Mouse (Mus musculus): ENCODE data around the gene Naaa. TPM values are rescaled to one million over a fixed set of nuclear protein-coding genes. Genes with fewer than 3 reads are reported as not detected.

The Naaa gene
- polyA plus RNA-seq (2012; rRNA removed): 30.2 and 53.1 TPM in 2 replicates

DNA sequence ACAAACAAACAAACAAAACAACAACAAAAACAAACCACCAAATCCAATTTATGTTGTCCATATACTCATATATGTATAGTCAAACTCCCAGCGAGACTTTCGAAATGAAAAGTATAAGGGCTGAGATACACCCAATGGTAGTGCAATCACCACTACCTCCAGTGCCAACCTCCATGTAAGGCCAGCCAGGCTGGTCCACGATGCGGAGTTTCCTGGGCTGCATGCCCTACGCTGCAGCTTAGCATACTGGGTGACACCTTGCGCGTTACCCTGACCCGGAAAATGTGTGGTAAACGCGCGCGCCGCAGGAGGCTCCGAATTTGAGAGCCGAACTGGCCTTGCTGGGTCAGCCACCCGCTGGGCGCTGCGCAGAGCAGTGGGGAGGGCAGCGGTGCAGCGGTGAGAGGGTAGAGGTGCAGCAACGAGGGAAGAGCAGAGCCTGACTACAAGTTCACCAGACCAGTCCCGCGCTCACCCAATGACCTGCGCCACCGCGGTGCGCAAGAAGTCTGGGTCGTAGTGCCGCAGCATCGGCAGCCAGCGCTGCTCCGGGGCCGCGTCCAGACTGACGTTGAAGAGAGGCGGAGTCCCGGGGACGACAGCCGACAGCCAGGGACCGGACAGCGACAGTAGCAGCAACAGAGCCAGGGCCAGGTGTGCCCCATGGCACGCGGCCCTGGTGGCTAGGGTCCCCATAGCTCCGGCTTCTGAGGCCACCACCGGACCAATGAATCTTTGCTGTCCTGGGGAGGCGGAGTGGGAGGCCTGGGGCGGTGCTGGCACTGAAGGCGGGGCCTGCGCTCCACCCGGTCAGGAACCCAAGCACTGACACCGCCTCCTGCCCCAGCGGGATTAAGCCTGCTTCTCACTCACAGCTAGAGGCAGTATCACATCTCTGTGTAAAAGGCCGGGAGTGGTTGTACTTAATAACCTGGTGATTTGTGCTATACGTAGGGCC is at the start of gene Naaa:
Naaa (minus strand) TSS at position 734 of the 958 bp plus-strand sequence.
- 1% methylated on average over 54 of the region's 54 CpGs for WGBS
- peak; percentile 61 for DNase-seq (ENCODE audit: low read depth, low spot score)

DNA sequence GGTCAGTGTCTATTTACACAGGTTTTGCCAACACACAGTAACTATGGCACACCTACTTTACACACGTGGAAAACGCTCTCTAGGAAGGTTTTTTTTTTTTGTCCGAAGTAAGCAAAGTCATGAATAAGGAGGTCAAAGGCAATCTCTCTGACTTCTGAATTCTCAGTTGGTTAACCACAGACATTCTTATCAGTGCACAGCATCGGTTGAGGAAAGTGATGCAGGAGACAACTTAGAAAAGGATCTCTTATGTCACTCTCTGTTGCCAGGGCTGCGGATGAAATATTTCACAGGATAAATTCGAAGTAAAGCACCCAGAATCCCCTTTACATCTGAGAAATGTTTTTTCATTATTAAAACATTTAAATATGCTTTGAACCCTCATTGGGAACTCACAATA is 49.4 kb upstream of the Naaa start:
- DNase-seq (ENCODE audit: low read depth, low spot score): no peak
- 31% methylated on average over 6 of the region's 6 CpGs for WGBS

- DNase-seq (ENCODE audit: low read depth, low spot score): no peak
- 63% methylated on average over 5 of the region's 5 CpGs for WGBS
These were observed 45.3 kb upstream of the Naaa start for GRCm38 (mm10) chr5:92323264-92323663.

GRCm38 (mm10) chr5:92322612-92323011 is 44.6 kb upstream of the Naaa start:
- WGBS: 66% methylated on average over 4 of the region's 4 CpGs

DNA sequence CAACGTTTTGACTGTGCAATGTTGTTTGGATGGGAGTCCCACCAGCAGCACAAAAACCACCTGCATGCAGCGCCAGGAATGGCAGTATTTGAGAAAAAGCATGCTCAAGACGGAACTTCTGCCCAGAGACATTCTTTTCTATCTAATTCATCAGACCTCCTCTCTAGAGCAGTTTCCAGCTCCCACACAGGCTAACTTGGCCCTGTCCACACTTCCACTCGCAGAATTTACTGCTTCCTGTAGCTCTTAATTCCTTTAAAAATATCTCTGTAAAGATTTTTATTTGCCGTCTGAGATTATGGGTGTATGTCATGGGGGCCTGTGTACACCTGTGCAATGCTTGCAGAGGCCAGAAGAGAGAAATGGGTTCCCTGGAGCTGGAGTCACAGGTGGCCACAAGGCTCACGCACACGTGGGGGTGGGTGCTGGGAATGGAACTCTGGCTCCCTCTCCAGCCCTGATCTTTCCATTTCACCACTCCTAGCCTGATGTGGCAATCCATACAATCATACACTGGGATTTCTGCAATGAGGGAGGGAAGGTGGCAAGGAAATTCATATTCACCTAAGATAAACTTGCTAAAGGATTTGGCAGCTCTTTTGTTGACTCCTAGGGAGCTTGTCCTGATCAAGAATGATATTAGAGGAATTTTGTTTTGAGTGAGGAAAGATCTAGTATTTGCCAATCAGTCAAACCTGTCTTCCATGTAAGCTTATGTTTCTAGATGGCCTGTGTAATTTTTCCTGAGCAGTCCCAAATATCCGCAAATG is 43.8 kb upstream of the Naaa start:
- DNase-seq (ENCODE audit: low read depth, low spot score): no peak
- WGBS: 49% methylated on average over 8 of the region's 8 CpGs

More at GRCm38 (mm10) chr5:92322612-92323011, 44.6 kb upstream of the Naaa start:
- DNase-seq (ENCODE audit: low read depth, low spot score): no peak

DNA sequence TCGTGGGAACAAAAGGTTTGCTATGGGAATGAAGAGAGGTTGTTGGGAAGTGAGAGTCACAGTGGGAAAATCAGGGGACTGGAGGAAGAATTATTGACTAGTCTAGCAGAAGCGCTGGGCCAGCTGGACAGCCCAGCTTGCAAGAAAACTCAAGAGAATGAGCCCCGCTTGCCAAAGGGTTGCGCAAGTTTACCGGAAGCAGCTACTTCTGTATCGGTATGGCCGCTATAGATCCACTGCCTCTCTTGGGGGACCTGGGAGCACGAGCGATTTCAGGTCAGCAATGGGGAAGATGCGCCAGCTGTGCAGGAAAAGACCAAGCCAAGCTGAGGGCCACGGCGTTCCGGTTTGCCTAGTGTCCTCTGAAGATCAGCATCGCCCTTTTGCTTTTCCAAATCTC is 40.6 kb upstream of the Naaa start:
- no peak for DNase-seq (ENCODE audit: low read depth, low spot score)
- 85% methylated on average over 14 of the region's 14 CpGs for WGBS

GRCm38 (mm10) chr5:92318119-92318518 is 40.1 kb upstream of the Naaa start:
- 66% methylated on average over 7 of the region's 7 CpGs for WGBS
- DNase-seq (ENCODE audit: low read depth, low spot score): no peak

GRCm38 (mm10) chr5:92313776-92314175 is 35.8 kb upstream of the Naaa start:
- no peak for DNase-seq (ENCODE audit: low read depth, low spot score)
- 35% methylated on average over 7 of the region's 7 CpGs for WGBS

DNA sequence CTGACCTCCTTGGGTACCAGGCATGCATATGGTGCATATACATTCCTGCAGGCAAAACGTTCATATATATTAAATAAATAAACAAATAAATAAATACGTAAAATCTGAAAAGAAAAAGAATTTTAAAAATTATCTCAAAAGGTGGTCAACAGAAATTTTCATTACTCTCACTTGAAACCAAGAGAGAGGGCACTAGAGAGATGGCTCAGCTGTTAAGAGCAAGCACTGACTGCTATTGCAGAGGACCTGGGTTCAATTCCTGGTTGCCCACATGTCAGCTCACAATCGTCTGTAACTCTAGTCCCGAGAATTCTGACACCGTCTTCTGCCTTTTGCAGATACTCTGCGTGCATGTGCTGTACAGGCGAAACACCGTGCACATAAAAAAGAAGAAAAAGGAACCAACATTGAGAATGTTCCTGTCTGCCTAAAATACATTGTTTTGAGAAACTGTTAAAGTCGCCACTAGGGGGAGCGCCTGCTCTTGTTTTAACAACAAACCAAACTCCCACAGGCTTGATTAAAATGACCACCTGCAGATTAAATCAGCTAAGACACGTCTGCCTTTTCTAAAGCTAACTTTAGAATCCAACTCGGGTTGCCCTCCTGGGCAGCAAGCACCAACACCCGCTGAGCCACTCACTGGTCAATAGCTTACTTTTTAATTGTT is 34.2 kb upstream of the Naaa start:
- WGBS: 12% methylated on average over 13 of the region's 13 CpGs
- DNase-seq (ENCODE audit: low read depth, low spot score): no peak

DNA sequence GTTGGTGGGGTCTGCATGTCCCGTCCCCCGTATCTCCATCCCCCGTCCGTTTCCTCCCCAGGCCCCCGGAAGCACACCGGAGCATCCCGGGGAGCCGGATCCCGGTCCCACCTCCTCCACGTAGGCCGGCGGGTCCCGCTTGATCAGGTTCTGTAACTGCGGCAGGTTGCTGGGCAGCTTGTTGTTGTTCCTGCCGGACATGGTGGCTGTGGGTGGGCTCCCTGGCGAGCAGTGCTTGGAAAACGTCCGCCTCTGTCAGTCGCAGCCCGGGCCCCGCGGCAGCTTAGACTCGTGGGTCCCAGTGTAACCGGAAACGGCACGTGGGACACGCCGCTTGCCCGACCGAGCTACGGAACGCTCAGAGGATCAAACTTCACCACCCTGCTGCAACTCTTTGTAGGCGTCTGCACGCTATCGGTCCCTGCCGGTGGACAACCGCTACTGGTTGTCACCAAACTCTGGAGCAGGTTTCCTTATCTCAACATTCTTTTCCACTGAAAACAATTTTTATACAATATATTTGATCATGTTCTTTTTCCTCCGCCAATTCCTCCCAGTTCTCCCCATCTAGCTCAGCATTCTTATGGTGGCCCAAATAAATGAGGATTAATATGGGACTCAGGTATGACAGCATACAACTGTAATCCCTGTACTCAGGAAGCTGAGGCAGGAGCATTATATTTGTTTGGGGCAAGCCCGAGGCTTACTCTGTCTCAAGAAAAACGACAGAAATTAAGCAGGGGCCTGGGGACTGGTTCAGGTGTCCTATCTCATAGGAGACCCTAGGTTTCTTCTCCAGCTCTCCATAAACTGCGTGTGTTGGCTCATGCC is 31.9 kb upstream of the Naaa start, which contains the start of gene Sdad1:
Sdad1 (minus strand) TSS at position 799 of the 831 bp plus-strand sequence.
- 3% methylated on average over 41 of the region's 41 CpGs for WGBS
- peak; percentile 87 for DNase-seq (ENCODE audit: low read depth, low spot score)

GRCm38 (mm10) chr5:92304291-92304690 is 26.3 kb upstream of the Naaa start:
- WGBS: 82% methylated on average over 3 of the region's 3 CpGs
- DNase-seq (ENCODE audit: low read depth, low spot score): no peak

- WGBS: 32% methylated on average over 13 of the region's 13 CpGs
- peak; percentile 45 for DNase-seq (ENCODE audit: low read depth, low spot score)
These were observed 24.3 kb upstream of the Naaa start for GRCm38 (mm10) chr5:92302149-92302840.

DNA sequence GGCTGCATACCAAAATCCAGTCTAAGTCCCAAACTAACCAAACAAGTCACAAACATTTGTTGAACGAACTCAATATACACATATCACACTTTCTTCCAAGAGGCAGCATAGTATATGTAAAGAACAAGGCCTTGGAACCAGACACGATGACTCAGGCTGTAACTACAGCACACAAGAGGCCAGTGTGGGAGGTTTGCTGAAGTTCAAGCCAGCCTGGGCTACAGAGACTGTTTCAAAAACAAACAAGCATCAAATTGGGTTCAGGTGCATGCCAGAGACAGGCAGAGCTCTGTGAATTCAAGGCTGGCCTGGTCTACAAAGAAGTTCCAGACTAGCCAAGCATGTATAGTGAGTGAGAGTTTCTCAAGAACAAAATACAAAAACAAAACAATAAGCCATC is 16.6 kb upstream of the Naaa start:
- 76% methylated on average over 2 of the region's 2 CpGs for WGBS
- DNase-seq (ENCODE audit: low read depth, low spot score): no peak

DNA sequence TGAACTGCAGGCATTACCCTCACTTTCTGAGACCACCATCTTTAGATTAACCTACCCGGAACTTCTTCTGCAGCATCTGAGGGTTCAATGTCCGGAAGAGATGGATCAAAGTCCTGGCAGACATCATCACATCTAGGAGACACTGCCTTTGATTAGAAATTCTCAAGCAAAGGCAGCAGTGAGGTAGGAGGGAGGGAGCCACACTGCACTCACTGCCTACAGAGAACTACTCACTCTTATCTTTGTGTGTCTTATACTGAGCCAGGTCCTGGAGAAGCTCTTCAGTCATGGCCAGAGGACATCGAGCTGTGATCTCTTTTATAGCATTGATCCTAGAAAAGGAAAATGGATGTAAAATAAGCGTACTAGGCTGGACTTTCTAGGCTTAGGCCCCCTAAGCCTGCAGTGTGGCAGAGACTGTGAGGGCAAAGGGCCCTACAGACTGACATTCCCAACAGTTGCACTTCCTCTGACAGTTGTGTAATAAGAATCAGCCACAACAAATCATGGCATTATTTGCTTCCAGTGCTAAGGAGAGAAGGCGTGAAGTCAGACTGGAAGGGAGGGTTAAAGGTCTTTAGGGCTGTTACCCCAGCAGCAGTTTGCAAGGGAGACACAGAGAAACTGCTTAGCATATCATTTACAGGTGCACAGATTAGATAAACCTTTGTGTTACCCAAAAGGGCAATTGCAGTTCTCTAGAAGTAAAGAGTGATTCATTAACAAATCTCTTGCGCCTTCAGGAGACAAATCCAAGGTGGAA is 13.9 kb upstream of the Naaa start:
- DNase-seq (ENCODE audit: low read depth, low spot score): no peak
- 47% methylated on average over 6 of the region's 6 CpGs for WGBS

- DNase-seq (ENCODE audit: low read depth, low spot score): no peak
- 88% methylated on average over 6 of the region's 6 CpGs for WGBS
These were observed 9.9 kb upstream of the Naaa start for GRCm38 (mm10) chr5:92287840-92288239.

- DNase-seq (ENCODE audit: low read depth, low spot score): peak; percentile 71
- 24% methylated on average over 3 of the region's 3 CpGs for WGBS
These were observed 5.1 kb upstream of the Naaa start for GRCm38 (mm10) chr5:92283107-92283506.

DNA sequence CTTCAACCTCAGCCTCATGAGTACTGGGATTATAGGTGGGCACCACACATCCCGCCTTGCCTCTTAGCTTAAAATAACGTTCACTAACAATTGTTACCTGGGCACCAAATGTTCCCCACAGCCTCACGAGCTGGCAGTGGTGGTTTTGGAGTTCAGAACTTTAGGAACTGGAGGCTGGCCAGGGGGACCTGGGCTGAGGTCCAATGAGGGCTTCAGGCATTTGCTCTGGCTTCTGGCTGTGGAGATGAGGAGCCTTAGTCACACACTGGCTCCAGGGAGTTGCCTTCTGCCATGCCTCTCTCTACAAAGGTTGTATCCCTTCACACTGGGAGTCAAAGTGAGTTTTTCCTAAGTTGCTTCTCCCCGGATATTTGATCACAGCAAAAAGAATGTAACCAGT is 4.6 kb upstream of the Naaa start:
- WGBS: 42% methylated on average over 4 of the region's 4 CpGs
- no peak for DNase-seq (ENCODE audit: low read depth, low spot score)
